ENCODE assay signal across 25 mouse cellular contexts in the genomic region with DNA sequence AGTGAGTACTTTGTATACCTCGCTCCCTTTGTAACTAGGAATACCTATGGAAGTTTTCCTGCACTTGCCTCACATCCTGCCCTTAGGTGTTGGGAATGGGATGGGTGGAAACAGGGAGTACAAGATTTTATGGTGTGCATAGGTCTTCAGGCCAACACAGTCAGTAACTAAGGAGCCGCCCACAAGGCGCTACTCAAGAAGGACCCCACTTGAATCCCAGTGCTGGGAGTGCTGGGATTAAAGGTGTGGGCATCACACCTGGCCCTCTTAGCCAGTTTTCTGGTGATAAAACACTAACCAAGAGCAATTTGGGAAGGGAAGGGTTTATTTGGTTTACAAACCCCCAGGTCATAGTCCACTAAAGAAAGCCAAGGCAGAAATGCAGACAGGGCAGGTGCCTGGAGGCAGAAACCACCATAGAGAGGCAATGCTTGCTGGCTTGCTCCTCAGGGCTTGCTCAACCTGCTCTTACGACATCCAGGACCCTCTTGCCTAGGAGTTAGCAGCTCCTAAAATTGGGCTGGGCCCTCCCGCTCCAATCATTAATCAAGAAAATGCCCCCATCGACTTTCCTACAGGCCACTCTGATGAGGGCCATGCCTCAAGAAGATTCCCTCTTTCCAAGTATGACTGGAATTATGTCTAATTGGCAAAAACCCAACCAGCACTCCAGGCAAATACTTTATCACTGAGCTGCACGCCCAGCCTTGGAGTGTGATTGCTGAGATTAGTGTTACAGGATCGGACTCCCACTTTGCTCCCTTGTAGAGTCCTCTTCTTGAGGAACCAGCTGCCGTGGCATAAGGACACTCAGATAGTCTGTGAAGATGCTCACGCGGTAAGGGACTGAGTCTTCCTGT. TPM values are rescaled to one million over a fixed set of nuclear protein-coding genes. Genes with fewer than 3 reads are reported as not detected.
DNase-seq lines count a peak whose midpoint lies in the region; ATAC-seq lines count a peak whose summit lies in the region.
"Had no signal": no experiment of that assay in that cellular context is flagged by ENCODE, and none has a peak within 500 bp of the region (broad histone marks: within the 10 kb centered on the region; RNA-seq: fewer than 3 reads in every experiment).

No protein-coding gene starts in this region.

- peaks cover 13% of the 10 kb centered on the region for H3K4me1 ChIP-seq in lung, embryonic 15.5 days
- H3K4me1 ChIP-seq: embryonic facial prominence, embryonic 15.5 days; limb, embryonic 13.5 days; midbrain, embryonic 12.5 days had no signal

- H3K9me3 ChIP-seq in lung, embryonic 15.5 days: no peaks in the 10 kb centered on the region
- H3K9me3 ChIP-seq: embryonic facial prominence, embryonic 15.5 days; limb, embryonic 13.5 days; liver, embryonic 12.5 days; midbrain, embryonic 12.5 days had no signal

- H3K27me3 ChIP-seq in lung, embryonic 15.5 days: no peaks in the 10 kb centered on the region
- H3K27me3 ChIP-seq: embryonic facial prominence, embryonic 15.5 days; limb, embryonic 13.5 days; midbrain, embryonic 12.5 days had no signal

- H3K4me3 ChIP-seq in lung, embryonic 15.5 days: no peak overlapping the region
- H3K4me3 ChIP-seq: embryonic facial prominence, embryonic 15.5 days; layer of hippocampus, adult 2 months; limb, embryonic 13.5 days; liver, embryonic 12.5 days; midbrain, embryonic 12.5 days had no signal

- H3K9ac ChIP-seq in lung, embryonic 15.5 days: no peak overlapping the region
- H3K9ac ChIP-seq: embryonic facial prominence, embryonic 15.5 days; limb, embryonic 13.5 days; liver, embryonic 12.5 days; midbrain, embryonic 12.5 days had no signal

- H3K27ac ChIP-seq in lung, embryonic 15.5 days: peak overlapping the region; percentile 69
- H3K27ac ChIP-seq: embryonic facial prominence, embryonic 15.5 days; layer of hippocampus, adult 2 months; limb, embryonic 13.5 days; liver, embryonic 12.5 days; midbrain, embryonic 12.5 days had no signal

- DNase-seq in lung, adult 18-20 months: peak; percentile 56 to 71
- no peak for DNase-seq in lung, postnatal 14 days
- peak; percentile 63 for DNase-seq in yolk sac, embryonic 10.5 days (ENCODE audit: low spot score)
- DNase-seq in adrenal gland, postnatal 4 days (ENCODE audit: low spot score in 2 of 2): no peak
- DNase-seq in adrenal gland, adult 18-20 months (ENCODE audit: low spot score in 2 of 2): no peak
- DNase-seq in retina, embryonic 14.5 days (ENCODE audit: low spot score): no peak
- DNase-seq: adrenal gland, postnatal 25 days; cerebellum, adult 9-10 months; gastrocnemius, postnatal 10 days; heart, adult 11 months; kidney, adult 2 months; kidney, postnatal 14 days; right cerebral cortex, postnatal 14 days; spleen, adult 18-20 months had no signal

- no peak overlapping the region; the same call in 1 of the 2 replicates for H3K4me2 ChIP-seq in lung, embryonic 15.5 days
- H3K4me2 ChIP-seq: embryonic facial prominence, embryonic 15.5 days; heart, embryonic 11.5 days; limb, embryonic 13.5 days; liver, embryonic 12.5 days; midbrain, embryonic 12.5 days had no signal

- 42% methylated on average over 11 of the region's 11 CpGs for whole genome bisulfite sequencing in lung, embryonic 15.5 days

- ATAC-seq in lung, embryonic 15.5 days (ENCODE audit: borderline replicate concordance, extremely low read depth, low FRiP score, low TSS enrichment): peak; percentile 35; the same call in 1 of the 2 replicates
- ATAC-seq in megakaryocyte progenitor cell, adult 5-6 weeks (replicated peaks; ENCODE audit: poor library complexity): peak; percentile 46; the same call in 1 of the 2 replicates
- ATAC-seq: forebrain, embryonic 14.5 days; hindbrain, embryonic 16.5 days; liver, embryonic 12.5 days had no signal

- no peaks in the 10 kb centered on the region for H3K36me3 ChIP-seq in lung, embryonic 15.5 days
- H3K36me3 ChIP-seq: embryonic facial prominence, embryonic 15.5 days; limb, embryonic 13.5 days; liver, embryonic 12.5 days; midbrain, embryonic 12.5 days had no signal

RNA-seq across cellular contexts. Expression of gene Lrp10, which starts 9.0 kb away (rescaled TPM):
- 51.5 and 57.5 TPM in 2 replicates for polyA plus RNA-seq in lung, embryonic 15.5 days (2015; fragmentation: Nextera tagmentation; extraction: Ambion mirVana)
- 23.5 and 25.0 TPM in 2 replicates for total RNA-seq in megakaryocyte progenitor cell, adult 5-6 weeks (2015)
- 27.4 and 37.2 TPM in 2 replicates for total RNA-seq in megakaryocyte progenitor cell, adult 5-6 weeks (2017)
- 10 to 100 TPM; 77.0 to 88.0 TPM for total RNA-seq in adrenal gland, postnatal 4 days (2021)
- 100 to 1,000 TPM in 1 of 2 experiments, 10 to 100 TPM in 1; 95.4 to 119 TPM for total RNA-seq in adrenal gland, adult 18-20 months (2021)

RNA-seq across cellular contexts. Expression of gene Rem2, which starts 21.0 kb away (rescaled TPM):
- 14.6 and 16.2 TPM in 2 replicates for polyA plus RNA-seq in lung, embryonic 15.5 days (2015; fragmentation: Nextera tagmentation; extraction: Ambion mirVana)
- total RNA-seq in megakaryocyte progenitor cell, adult 5-6 weeks (2015): 0.29 and 0.62 TPM in 2 replicates
- 2.2 TPM in 1 of 2 replicates, not detected in the other for total RNA-seq in megakaryocyte progenitor cell, adult 5-6 weeks (2017)
- 1 to 10 TPM; 1.6 to 2.3 TPM for total RNA-seq in adrenal gland, postnatal 4 days (2021)
- total RNA-seq in adrenal gland, adult 18-20 months (2021): 1 to 10 TPM in 1 of 2 experiments, under 1 TPM in 1; 0.26 to 1.1 TPM
- total RNA-seq: monocyte, adult 5-6 weeks had no signal

RNA-seq across cellular contexts. Expression of gene Mmp14, which starts 23.5 kb away (rescaled TPM):
- polyA plus RNA-seq in lung, embryonic 15.5 days (2015; fragmentation: Nextera tagmentation; extraction: Ambion mirVana): 180 and 182 TPM in 2 replicates
- total RNA-seq in megakaryocyte progenitor cell, adult 5-6 weeks (2015): 2.1 and 4.5 TPM in 2 replicates
- total RNA-seq in megakaryocyte progenitor cell, adult 5-6 weeks (2017): 3.0 and 4.1 TPM in 2 replicates
- 100 to 1,000 TPM; 215 to 216 TPM for total RNA-seq in adrenal gland, postnatal 4 days (2021)
- 10 to 100 TPM; 26.4 to 38.4 TPM for total RNA-seq in adrenal gland, adult 18-20 months (2021)
- total RNA-seq: monocyte, adult 5-6 weeks had no signal

RNA-seq across cellular contexts. Expression of gene Mrpl52, which starts 28.2 kb away (rescaled TPM):
- polyA plus RNA-seq in lung, embryonic 15.5 days (2015; fragmentation: Nextera tagmentation; extraction: Ambion mirVana): 268 and 271 TPM in 2 replicates
- total RNA-seq in megakaryocyte progenitor cell, adult 5-6 weeks (2015): 118 and 124 TPM in 2 replicates
- total RNA-seq in megakaryocyte progenitor cell, adult 5-6 weeks (2017): 75.1 and 86.7 TPM in 2 replicates
- total RNA-seq in adrenal gland, postnatal 4 days (2021): 100 to 1,000 TPM; 219 to 235 TPM
- total RNA-seq in adrenal gland, adult 18-20 months (2021): 100 to 1,000 TPM; 180 to 210 TPM

RNA-seq across cellular contexts. Expression of gene Slc7a7, which starts 37.3 kb away (rescaled TPM):
- polyA plus RNA-seq in lung, embryonic 15.5 days (2015; fragmentation: Nextera tagmentation; extraction: Ambion mirVana): 10.7 and 11.9 TPM in 2 replicates
- total RNA-seq in megakaryocyte progenitor cell, adult 5-6 weeks (2015): 2.7 and 3.5 TPM in 2 replicates
- 5.4 and 6.4 TPM in 2 replicates for total RNA-seq in megakaryocyte progenitor cell, adult 5-6 weeks (2017)
- 10 to 100 TPM in 1 of 2 experiments, 1 to 10 TPM in 1; 8.0 to 18.2 TPM for total RNA-seq in adrenal gland, postnatal 4 days (2021)
- total RNA-seq in adrenal gland, adult 18-20 months (2021): 1 to 10 TPM; 3.1 to 4.5 TPM

Comparison
In these comparisons a context has a peak if more than half of its experiments do, and no peak if none do; other contexts are left out.
1. DNase-seq: peak in lung, adult 18-20 months (2 of 2) and yolk sac, embryonic 10.5 days (single experiment); none in lung, postnatal 14 days (single experiment), adrenal gland, postnatal 4 days (0 of 2), adrenal gland, adult 18-20 months (0 of 2) and retina, embryonic 14.5 days (single experiment).
2. RNA of gene Mmp14, which starts 23.5 kb away (total RNA-seq): 215 to 216 TPM in adrenal gland, postnatal 4 days; 26.4 to 38.4 TPM in adrenal gland, adult 18-20 months and 2.1 to 4.5 TPM in megakaryocyte progenitor cell, adult 5-6 weeks; every median in the first group is over 4 times any median in the second.